Mouse (Mus musculus) lung, postnatal 0 days (tissue): ENCODE measurements around the gene Adat1.
A peak's percentile ranks its signal among the peaks of the same experiment; 100 is the strongest.

ENCODE experiments used
- CTCF ChIP-seq: IDR thresholded peaks from 2 replicates; pipeline ENCODE4 v1.5.1; 2016; ENCODE audit warnings: antibody characterized with exemption, mild to moderate bottlenecking
- EP300 ChIP-seq: IDR thresholded peaks from 2 replicates; pipeline ENCODE4 v1.6.1; 2016; ENCODE audit warnings: antibody characterized with exemption, mild to moderate bottlenecking, control low read depth

- TF ChIP-seq CTCF (peak; percentile 82), EP300 (no peak)
Measured at GRCm38 (mm10) chr8:111923383-111923804, 68.7 kb downstream of the Adat1 start.
